9 mouse cellular contexts compared by ENCODE assay signal in genomic region chr2:128128532-128128931, GRCm38 (mm10). TPM values are rescaled to one million over a fixed set of nuclear protein-coding genes. Genes with fewer than 3 reads are reported as not detected.
A peak's percentile ranks its signal among the peaks of the same experiment; 100 is the strongest.
DNase-seq lines count a peak whose midpoint lies in the region; ATAC-seq and TF ChIP-seq lines count a peak whose summit lies in the region.
"Had no signal": no experiment of that assay in that cellular context is flagged by ENCODE, and none has a peak within 500 bp of the region (broad histone marks: within the 10 kb centered on the region; RNA-seq: fewer than 3 reads in every experiment).

No protein-coding gene starts in this region.

- no peak for ATAC-seq in forebrain, embryonic 14.5 days
- ATAC-seq in liver, embryonic 13.5 days (ENCODE audit: low read depth) = no peak

- no peak overlapping the region for H3K9ac ChIP-seq in heart, adult 2 months (ENCODE audit: low read depth, low read length)
- peak overlapping the region; percentile 72 for H3K9ac ChIP-seq in forebrain, embryonic 14.5 days (ENCODE audit: low read length)
- H3K9ac ChIP-seq in liver, embryonic 13.5 days = peak overlapping the region; percentile 83; the same call in 1 of the 2 replicates

- TF ChIP-seq CTCF in heart, adult 2 months (IDR thresholded peaks at IDR 0.05) = no peak
- TF ChIP-seq CTCF in C2C12 (IDR thresholded peaks at IDR 0.05; ENCODE audit: control insufficient read depth, insufficient read depth, insufficient read length) = no peak

- DNase-seq in heart, adult 2 months = no peak
- DNase-seq in heart, postnatal 10 days = no peak
- DNase-seq in forebrain, embryonic 14.5 days (ENCODE audit: low spot score) = no peak
- DNase-seq in liver, embryonic 13.5 days = no peak
- no peak for DNase-seq in frontal cortex, postnatal 14 days (ENCODE audit: low spot score in 2 of 2)
- no peak for DNase-seq in cerebellum, postnatal 4 days (ENCODE audit: low spot score in 2 of 2)
- no peak for DNase-seq in cerebellum, adult 11-12 months
- DNase-seq: thymus, adult 2 months had no signal

- TF ChIP-seq EP300 in heart, adult 2 months (IDR thresholded peaks at IDR 0.05; ENCODE audit: insufficient read depth, low read depth, low read length) = no peak

- 66% methylated on average over 10 of the region's 10 CpGs for WGBS in heart, adult 2 months
- 22% methylated on average over 10 of the region's 10 CpGs for WGBS in forebrain, embryonic 14.5 days
- WGBS in liver, embryonic 13.5 days (ENCODE audit: insufficient replicate concordance) = 71% methylated on average over 10 of the region's 10 CpGs

- intact Hi-C loops in heart, adult 2 months (cut with DNase I) = loop anchor here (5.0 kb wide), 1 partner anchor 49 kb away; no protein-coding TSS in a partner anchor
- intact Hi-C loops in heart, postnatal 10 days (cut with DNase I) = loop anchor here (5.0 kb wide), 2 partner anchors 119 to 149 kb away; no protein-coding TSS in a partner anchor

- H3K4me2 ChIP-seq in forebrain, embryonic 14.5 days (ENCODE audit: low read length) = peak overlapping the region; percentile 99
- peak overlapping the region; percentile 99 for H3K4me2 ChIP-seq in liver, embryonic 13.5 days

- no peaks in the 10 kb centered on the region for H3K27me3 ChIP-seq in heart, adult 2 months (ENCODE audit: control insufficient read depth, insufficient read depth, low read length)
- H3K27me3 ChIP-seq in C2C12 (ENCODE audit: control insufficient read depth, insufficient read depth, insufficient read length) = no peaks in the 10 kb centered on the region
- H3K27me3 ChIP-seq in forebrain, embryonic 14.5 days (replicated peaks; ENCODE audit: control insufficient read depth, insufficient read depth, low read length) = peaks cover 13% of the 10 kb centered on the region
- H3K27me3 ChIP-seq in liver, embryonic 13.5 days = peaks cover 31% of the 10 kb centered on the region

- H3K4me3 ChIP-seq in heart, adult 2 months = peak overlapping the region; percentile 91
- H3K4me3 ChIP-seq in C2C12 (ENCODE audit: insufficient read depth, poor library complexity, severe bottlenecking) = peak overlapping the region; percentile 64
- H3K4me3 ChIP-seq in forebrain, embryonic 14.5 days (ENCODE audit: low read depth, low read length) = peak overlapping the region; percentile 67
- peak overlapping the region; percentile 81 for H3K4me3 ChIP-seq in liver, embryonic 13.5 days (replicated peaks)

- H3K79me2 ChIP-seq in heart, adult 2 months (replicated peaks; ENCODE audit: control insufficient read depth, insufficient read depth, low read length) = no peaks in the 10 kb centered on the region
- peaks cover 13% of the 10 kb centered on the region for H3K79me2 ChIP-seq in C2C12 (ENCODE audit: control insufficient read depth, insufficient read depth)

- TF ChIP-seq POLR2A in heart, adult 2 months (IDR thresholded peaks at IDR 0.05; ENCODE audit: insufficient read depth, low read depth, low read length) = no peak

- H3K36me3 ChIP-seq in heart, adult 2 months (ENCODE audit: control insufficient read depth, insufficient read depth, low read length) = no peaks in the 10 kb centered on the region; the same call in 1 of the 2 replicates
- peaks cover 22% of the 10 kb centered on the region for H3K36me3 ChIP-seq in C2C12 (ENCODE audit: control insufficient read depth, insufficient read depth)
- H3K36me3 ChIP-seq in forebrain, embryonic 14.5 days (ENCODE audit: control insufficient read depth, insufficient read depth, low read length) = peaks cover 12% of the 10 kb centered on the region
- peaks cover 33% of the 10 kb centered on the region for H3K36me3 ChIP-seq in liver, embryonic 13.5 days

- peaks cover 3% of the 10 kb centered on the region for H3K4me1 ChIP-seq in heart, adult 2 months (ENCODE audit: control insufficient read depth, insufficient read depth, low read length)
- H3K4me1 ChIP-seq in forebrain, embryonic 14.5 days (ENCODE audit: control insufficient read depth, insufficient read depth, low read length) = peaks cover 19% of the 10 kb centered on the region
- H3K4me1 ChIP-seq in liver, embryonic 13.5 days (replicated peaks) = peaks cover 56% of the 10 kb centered on the region

- H3K9me3 ChIP-seq in forebrain, embryonic 14.5 days (replicated peaks; ENCODE audit: control insufficient read depth, low read length) = no peaks in the 10 kb centered on the region
- H3K9me3 ChIP-seq in liver, embryonic 13.5 days (replicated peaks) = no peaks in the 10 kb centered on the region

- H3ac ChIP-seq in C2C12 (ENCODE audit: control insufficient read depth, insufficient read length, low read depth) = no peak overlapping the region

- peak overlapping the region; percentile 78 for H3K27ac ChIP-seq in heart, adult 2 months
- H3K27ac ChIP-seq in forebrain, embryonic 14.5 days (ENCODE audit: low read depth, low read length) = no peak overlapping the region
- H3K27ac ChIP-seq in liver, embryonic 13.5 days = no peak overlapping the region

- H3K79me3 ChIP-seq in C2C12 (ENCODE audit: low read depth) = no peaks in the 10 kb centered on the region

TF ChIP-seq in C2C12, 6 proteins besides CTCF, POLR2A, EP300 and RAD21:
- TF ChIP-seq MYOD1 (IDR thresholded peaks at IDR 0.05; ENCODE audit: control insufficient read depth, insufficient read length, low read depth) (no peak), MAX (IDR thresholded peaks at IDR 0.05) (no peak), USF1 (IDR thresholded peaks at IDR 0.05; ENCODE audit: low read depth) (no peak), CEBPB (IDR thresholded peaks at IDR 0.05; ENCODE audit: low read depth) (no peak), MYOG (IDR thresholded peaks at IDR 0.05; ENCODE audit: control insufficient read depth, extremely low read depth, insufficient read length) (no peak), FOSL1 (IDR thresholded peaks at IDR 0.05; ENCODE audit: insufficient read depth, low read length, poor library complexity, severe bottlenecking) (no peak)

RNA-seq across cellular contexts. Expression of gene Bcl2l11, which starts 2.7 kb away (rescaled TPM):
- total RNA-seq in heart, adult 2 months (2021) = 10 to 100 TPM; 13.5 to 19.9 TPM
- polyA plus RNA-seq in heart, adult 2 months (2012; rRNA removed) = 10.9 and 14.9 TPM in 2 replicates
- 10 to 100 TPM; 26.0 to 38.4 TPM for total RNA-seq in heart, postnatal 10 days (2021)
- 4.0 TPM for polyA plus RNA-seq in C2C12 (2012; fragmentation: generic; extraction: Trizol)
- 6.6 and 8.2 TPM in 2 replicates for polyA plus RNA-seq in forebrain, embryonic 14.5 days (2014; fragmentation: Nextera tagmentation; extraction: Ambion mirVana)
- 5.1 and 6.8 TPM in 2 replicates for polyA plus RNA-seq in liver, embryonic 13.5 days (2015; fragmentation: Nextera tagmentation; extraction: Ambion mirVana)
